Mouse (Mus musculus) layer of hippocampus, postnatal 36 days (tissue): Measurements from ENCODE around the gene Tmem256. TPM values are rescaled to one million over a fixed set of nuclear protein-coding genes. Genes with fewer than 3 reads are reported as not detected.

Experiments
- DNase-seq, 2 experiments: peaks; one replicate each; pipeline ENCODE4 v3.0.0; 2022
- microRNA-seq, 2 experiments: library from miRNA; unstranded; fragments of <30 nt; microRNA quantifications; one replicate each; pipeline ENCODE4 v1.2.0; 2021
- total RNA-seq, 2 experiments: library from RNA; stranded (reverse); gene quantifications; 2 replicates each; pipeline ENCODE4 v1.2.3; 2021

Tmem256 gene
- total RNA-seq, 2 experiments from 2014 or later: 109 to 128 TPM

GRCm38 (mm10) chr11:69884240-69884639 lies 45.9 kb downstream of the Tmem256 start:
- no peak for DNase-seq

- no peak for DNase-seq
These were observed 46.3 kb downstream of the Tmem256 start for GRCm38 (mm10) chr11:69884663-69885062.

GRCm38 (mm10) chr11:69886907-69887635 lies 48.8 kb downstream of the Tmem256 start:
- no peak for DNase-seq

Small RNA genes lying within 50 kb of the gene (microRNA-seq; reads per million reads assigned to microRNA genes)
- 0 reads per million in 2 experiments for gene Mir6924

Other genes with a start within 250 kb of the Tmem256 start
- 100 to 1,000 TPM; 400 to 418 TPM for gene Atp1b2, start 232.6 kb upstream of the Tmem256 start, total RNA-seq
- gene Shbg, start 220.6 kb upstream of the Tmem256 start, total RNA-seq: not detected
- gene Sat2, start 216.5 kb upstream of the Tmem256 start, total RNA-seq: 10 to 100 TPM; 11.7 to 13.7 TPM
- 100 to 1,000 TPM; 147 to 153 TPM for gene Fxr2, start 205.5 kb upstream of the Tmem256 start, total RNA-seq
- not detected for gene Sox15, start 183.2 kb upstream of the Tmem256 start, total RNA-seq
- gene Mpdu1, start 175.9 kb upstream of the Tmem256 start, total RNA-seq: 10 to 100 TPM; 55.0 to 58.8 TPM
- gene Cd68, start 172.4 kb upstream of the Tmem256 start, total RNA-seq: 10 to 100 TPM; 11.9 to 13.5 TPM
- gene Eif4a1, start 166.1 kb upstream of the Tmem256 start, total RNA-seq: 100 to 1,000 TPM; 352 to 354 TPM
- gene Senp3, start 156.4 kb upstream of the Tmem256 start, total RNA-seq: 100 to 1,000 TPM; 101 to 122 TPM
- 1 to 10 TPM; 2.1 to 3.1 TPM for gene Tnfsf13, start 152.7 kb upstream of the Tmem256 start, total RNA-seq
- gene Tnfsf12, start 142.7 kb upstream of the Tmem256 start, total RNA-seq: 1 to 10 TPM; 8.2 to 8.8 TPM
- gene Tnfsfm13, start 142.4 kb upstream of the Tmem256 start, total RNA-seq: 1 to 10 TPM in 1 of 2 experiments, under 1 TPM in 1; 0.90 to 1.2 TPM
- 10 to 100 TPM; 61.2 to 61.3 TPM for gene Polr2a, start 79.9 kb upstream of the Tmem256 start, total RNA-seq
- not detected for gene Slc35g3, start 76.5 kb upstream of the Tmem256 start, total RNA-seq
- gene Zbtb4, start 72.6 kb upstream of the Tmem256 start, total RNA-seq: 100 to 1,000 TPM; 116 to 126 TPM
- gene Chrnb1, start 42.6 kb upstream of the Tmem256 start, total RNA-seq: 1 to 10 TPM in 1 of 2 experiments, under 1 TPM in 1; 0.72 to 1.3 TPM
- 10 to 100 TPM; 29.2 to 31.6 TPM for gene Fgf11, start 36.7 kb upstream of the Tmem256 start, total RNA-seq
- gene Tmem102, start 32.9 kb upstream of the Tmem256 start, total RNA-seq: under 1 TPM in 1 of 2 experiments, not detected in 1; 0.17 TPM
- not detected for gene Gm39566, start 23.2 kb upstream of the Tmem256 start, total RNA-seq
- not detected for gene Spem2, start 20.0 kb upstream of the Tmem256 start, total RNA-seq
- gene Spem1, start 16.3 kb upstream of the Tmem256 start, total RNA-seq: under 1 TPM; 0.57 to 0.63 TPM
- gene Nlgn2, start 730 bp upstream of the Tmem256 start, total RNA-seq: 100 to 1,000 TPM; 192 to 206 TPM
- 10 to 100 TPM; 16.3 to 16.6 TPM for gene Plscr3, start 7.9 kb downstream of the Tmem256 start, total RNA-seq
- gene Tnk1, start 20.2 kb downstream of the Tmem256 start, total RNA-seq: under 1 TPM in 1 of 2 experiments, not detected in 1; 0.18 TPM
- not detected for gene Tmem95, start 39.5 kb downstream of the Tmem256 start, total RNA-seq
- 1 to 10 TPM; 1.1 TPM for gene Kctd11, start 42.9 kb downstream of the Tmem256 start, total RNA-seq
- gene Acap1, start 57.0 kb downstream of the Tmem256 start, total RNA-seq: not detected
- gene 2810408A11Rik, start 62.5 kb downstream of the Tmem256 start, total RNA-seq: under 1 TPM; 0.46 to 0.95 TPM
- gene Neurl4, start 62.6 kb downstream of the Tmem256 start, total RNA-seq: 100 to 1,000 TPM; 117 to 118 TPM
- 10 to 100 TPM; 31.9 to 38.2 TPM for gene Gps2, start 75.4 kb downstream of the Tmem256 start, total RNA-seq
- 100 to 1,000 TPM; 416 to 445 TPM for gene Eif5a, start 83.4 kb downstream of the Tmem256 start, total RNA-seq
- gene Ybx2, start 97.3 kb downstream of the Tmem256 start, total RNA-seq: 10 to 100 TPM; 10.9 to 11.1 TPM
- 1 to 10 TPM; 1.8 TPM for gene Slc2a4, start 109.7 kb downstream of the Tmem256 start, total RNA-seq
- gene Cldn7, start 126.3 kb downstream of the Tmem256 start, total RNA-seq: not detected
- 100 to 1,000 TPM; 113 to 116 TPM for gene Ctdnep1, start 142.6 kb downstream of the Tmem256 start, total RNA-seq
- gene Elp5, start 144.0 kb downstream of the Tmem256 start, total RNA-seq: 10 to 100 TPM; 77.5 to 78.4 TPM
- 100 to 1,000 TPM; 232 to 236 TPM for gene Gabarap, start 152.6 kb downstream of the Tmem256 start, total RNA-seq
- 10 to 100 TPM; 45.4 to 47.4 TPM for gene Phf23, start 157.3 kb downstream of the Tmem256 start, total RNA-seq
- gene Dvl2, start 162.1 kb downstream of the Tmem256 start, total RNA-seq: 10 to 100 TPM; 36.8 to 41.7 TPM
- gene Acadvl, start 176.9 kb downstream of the Tmem256 start, total RNA-seq: 10 to 100 TPM; 54.9 to 58.6 TPM
- 100 to 1,000 TPM; 888 to 914 TPM for gene Dlg4, start 178.4 kb downstream of the Tmem256 start, total RNA-seq
- 1 to 10 TPM in 1 of 2 experiments, not detected in 1; 1.2 TPM for gene Asgr1, start 215.6 kb downstream of the Tmem256 start, total RNA-seq